Mouse (Mus musculus) cerebellum, postnatal 14 days (tissue): ENCODE measurements around the gene Ppm1h.
A peak's percentile ranks its signal among the peaks of the same experiment; 100 is the strongest.

Source experiments
- DNase-seq, 2 experiments: peaks; one replicate each; pipeline ENCODE4 v3.0.0; 2021; ENCODE audit warnings: mixed read lengths in 2 of 2

The Ppm1h gene

GRCm38 (mm10) chr10:122704901-122705300 lies 26.3 kb downstream of the Ppm1h start:
- peak in 1 of 2 experiments; percentile 30 for DNase-seq

- DNase-seq = peak; percentile 53 to 59
Observed at GRCm38 (mm10) chr10:122705457-122705856, 26.9 kb downstream of the Ppm1h start.

DNA sequence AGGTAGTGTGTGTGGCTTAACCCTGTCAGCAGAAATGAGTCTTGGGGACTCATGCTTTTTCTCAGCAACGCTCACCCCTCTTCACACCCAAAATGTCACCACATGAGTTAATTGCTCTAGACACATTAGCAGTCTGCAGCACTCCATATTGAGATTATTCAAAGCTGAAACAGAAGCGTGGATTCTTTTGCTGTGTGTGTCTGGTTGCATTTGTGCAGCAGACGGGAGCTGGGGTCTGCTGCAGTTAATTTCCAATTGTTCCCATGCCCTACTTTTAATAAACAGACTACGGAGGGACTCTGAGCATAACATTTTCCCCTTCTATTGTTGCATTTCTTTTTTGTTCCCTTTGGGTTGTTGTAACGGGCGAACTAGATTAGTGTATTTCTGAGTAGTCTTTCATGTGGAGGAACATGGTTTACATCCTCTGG lies 32.8 kb downstream of the Ppm1h start:
- no peak for DNase-seq

GRCm38 (mm10) chr10:122712307-122712706 lies 33.7 kb downstream of the Ppm1h start:
- DNase-seq = no peak

GRCm38 (mm10) chr10:122715856-122716255 lies 37.3 kb downstream of the Ppm1h start:
- DNase-seq = peak; percentile 67 to 75

DNA sequence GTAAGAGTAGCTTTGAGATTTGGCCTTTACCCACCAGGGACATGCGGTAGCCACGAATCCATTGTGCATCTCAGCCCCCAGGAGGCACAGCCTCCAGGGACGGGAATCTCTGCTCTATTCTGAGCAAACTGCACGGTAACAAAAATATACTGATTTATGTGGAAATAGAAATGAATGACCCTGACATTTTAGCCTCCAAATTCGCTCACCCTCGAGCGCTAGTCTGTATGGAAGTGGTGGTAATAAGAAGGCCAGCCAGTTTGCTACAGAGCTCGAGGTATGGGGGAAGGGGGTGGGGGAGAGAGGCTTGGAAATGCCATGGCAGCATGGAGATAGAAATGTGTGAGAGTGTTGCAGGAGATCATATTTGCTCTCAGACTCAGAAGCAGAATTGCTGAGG lies 37.7 kb downstream of the Ppm1h start:
- DNase-seq = peak in 1 of 2 experiments; percentile 29

DNA sequence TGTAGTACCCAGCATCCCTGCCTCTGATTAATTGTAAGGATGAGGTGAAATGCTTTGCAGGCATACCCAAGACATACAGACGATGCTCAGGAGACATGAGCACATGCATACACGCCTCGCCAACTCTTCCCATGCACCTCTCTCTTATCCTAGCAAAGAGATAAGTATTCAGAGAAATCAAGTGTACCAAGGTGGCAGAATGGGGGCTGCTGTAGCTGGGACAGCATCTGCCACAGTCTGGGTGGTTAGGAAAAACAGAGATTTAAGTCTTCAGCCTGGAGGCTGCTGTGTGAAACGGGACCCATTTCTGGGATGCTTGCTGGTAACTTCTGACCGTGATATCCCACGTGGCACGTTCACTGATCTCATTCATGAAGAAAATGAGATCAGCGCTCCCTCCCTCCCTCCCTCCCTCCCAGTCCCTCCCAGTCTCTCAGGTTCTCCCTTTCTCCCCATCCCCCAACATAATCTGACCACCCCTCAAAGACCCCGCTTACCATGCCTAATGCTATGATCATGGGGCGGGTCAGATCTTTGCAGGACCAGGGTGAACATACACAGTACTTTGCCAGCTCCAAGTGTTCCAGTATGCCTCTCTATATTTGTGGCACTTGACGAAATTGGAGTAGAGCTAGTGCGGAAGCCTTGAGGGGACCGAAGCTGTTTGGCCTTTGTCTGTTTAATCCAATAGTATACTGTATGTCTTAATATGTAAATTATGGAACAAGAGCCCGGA lies 38.3 kb downstream of the Ppm1h start:
- DNase-seq = no peak

DNA sequence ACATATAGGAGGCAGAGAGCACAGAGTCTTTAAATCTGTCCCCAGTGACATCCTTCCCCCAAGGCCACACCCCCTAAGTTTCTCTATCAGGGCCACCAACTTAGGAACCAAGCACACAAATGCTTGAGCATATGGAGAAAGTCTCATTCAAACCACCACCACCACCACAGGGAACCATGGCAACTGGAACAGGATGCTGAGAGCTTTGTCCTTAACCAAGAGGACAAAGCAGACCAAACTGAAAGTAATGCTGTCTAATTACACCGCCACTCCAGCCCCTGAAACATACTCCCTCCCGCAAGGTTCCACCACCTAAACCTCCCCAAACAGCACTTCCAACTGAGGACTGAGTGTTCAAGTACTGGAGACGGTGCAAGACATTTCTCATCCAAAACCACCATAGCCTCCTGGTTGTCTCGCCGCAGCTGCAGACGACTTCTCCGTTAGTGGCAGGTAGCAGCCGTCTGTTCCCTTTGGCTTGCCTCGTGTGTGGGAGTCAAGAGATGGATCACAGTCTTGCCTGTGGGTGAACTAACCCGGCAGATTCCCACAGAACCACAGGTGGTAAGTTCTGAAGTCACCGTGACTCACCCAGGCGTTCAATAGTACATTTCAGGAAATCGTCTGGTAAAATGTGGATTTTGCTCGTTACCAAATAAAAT lies 39.3 kb downstream of the Ppm1h start:
- peak; percentile 39 to 50 for DNase-seq

DNA sequence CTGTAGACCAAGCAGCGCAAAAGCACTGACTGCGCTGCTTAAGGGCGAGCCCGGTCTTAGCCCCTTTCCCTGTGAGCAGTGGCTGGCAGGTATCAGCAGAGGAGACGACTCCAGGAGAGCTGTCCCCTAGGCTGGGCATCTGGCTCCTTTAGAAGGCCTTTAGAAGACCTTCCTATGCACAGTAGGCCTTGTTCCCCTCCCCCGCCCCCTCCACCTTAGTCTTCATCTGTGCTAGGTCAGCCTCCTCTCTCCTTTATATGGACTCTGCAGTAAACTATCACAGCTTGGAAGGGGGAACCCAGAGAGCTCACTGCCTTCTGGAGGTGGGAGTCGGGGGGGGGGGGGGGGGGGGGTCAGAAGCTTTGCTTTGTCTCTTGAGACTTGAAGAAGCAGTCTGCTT lies 40.4 kb downstream of the Ppm1h start:
- no peak for DNase-seq

- DNase-seq = no peak
Observed at GRCm38 (mm10) chr10:122722111-122722510, 43.5 kb downstream of the Ppm1h start.

GRCm38 (mm10) chr10:122724692-122725091 lies 46.1 kb downstream of the Ppm1h start:
- DNase-seq = no peak

DNA sequence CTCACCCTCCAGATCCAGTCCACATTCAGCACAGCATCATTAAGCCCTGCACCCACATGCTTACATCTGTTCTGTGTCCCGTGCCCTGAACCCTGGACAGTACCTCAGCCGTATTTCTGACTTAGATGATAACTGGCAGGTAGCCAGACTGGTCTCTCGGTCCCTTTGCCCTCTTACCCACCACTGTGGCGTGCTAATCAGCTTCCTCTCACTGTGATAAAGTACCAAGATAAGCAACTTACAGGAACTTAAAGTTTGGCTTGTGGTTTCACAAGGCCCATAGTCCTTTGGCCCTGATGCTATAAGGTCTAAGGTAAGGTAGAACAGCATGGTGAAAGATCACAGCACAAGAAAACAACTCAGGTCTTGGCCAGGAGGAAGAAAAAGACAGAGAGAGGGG lies 48.7 kb downstream of the Ppm1h start:
- no peak for DNase-seq

GRCm38 (mm10) chr10:122728172-122728571 lies 49.6 kb downstream of the Ppm1h start:
- no peak for DNase-seq

DNA sequence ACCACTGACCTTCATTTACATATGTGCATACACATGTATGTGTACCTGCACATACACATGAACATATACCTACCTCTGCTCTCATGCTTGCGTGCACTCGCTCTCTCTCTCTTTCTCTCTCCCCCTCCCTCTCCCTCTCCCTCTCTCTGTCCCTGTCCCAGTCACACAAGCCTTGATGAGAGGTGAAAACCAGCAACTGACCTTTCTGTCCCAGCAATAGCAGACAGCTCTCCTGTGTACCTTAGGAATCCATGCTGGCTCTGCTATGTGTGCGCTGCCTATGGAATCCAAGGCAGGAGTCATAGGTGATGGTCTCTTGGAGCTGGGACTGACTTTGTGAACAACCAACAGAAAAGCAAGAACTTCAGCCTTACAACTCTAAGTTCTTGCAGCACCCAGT lies 53.6 kb downstream of the Ppm1h start:
- DNase-seq = no peak

GRCm38 (mm10) chr10:122734521-122734920 lies 56.0 kb downstream of the Ppm1h start:
- DNase-seq = no peak

- no peak for DNase-seq
Observed at GRCm38 (mm10) chr10:122735284-122735784, 56.8 kb downstream of the Ppm1h start.

DNA sequence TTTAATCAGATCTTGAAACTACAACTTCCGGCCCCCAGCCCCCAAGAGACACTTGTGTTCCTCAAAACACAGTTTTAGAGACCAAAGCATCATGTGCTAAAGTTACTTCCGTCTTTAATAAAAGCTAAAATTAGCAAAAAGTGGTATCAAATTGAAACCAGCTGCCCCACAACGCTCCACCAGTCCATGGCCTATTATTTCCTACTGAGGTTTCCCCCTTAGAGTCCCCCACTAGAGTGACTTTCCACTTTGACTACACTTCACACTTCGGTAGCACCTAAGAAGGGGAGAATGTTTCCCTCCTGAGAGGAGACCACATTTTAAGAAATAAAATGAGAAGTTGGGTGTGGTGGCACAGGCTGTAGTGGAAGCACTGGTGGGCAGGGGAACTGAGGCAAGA lies 58.3 kb downstream of the Ppm1h start:
- no peak for DNase-seq

- no peak for DNase-seq
Observed at GRCm38 (mm10) chr10:122738526-122738925, 60.0 kb downstream of the Ppm1h start.

DNA sequence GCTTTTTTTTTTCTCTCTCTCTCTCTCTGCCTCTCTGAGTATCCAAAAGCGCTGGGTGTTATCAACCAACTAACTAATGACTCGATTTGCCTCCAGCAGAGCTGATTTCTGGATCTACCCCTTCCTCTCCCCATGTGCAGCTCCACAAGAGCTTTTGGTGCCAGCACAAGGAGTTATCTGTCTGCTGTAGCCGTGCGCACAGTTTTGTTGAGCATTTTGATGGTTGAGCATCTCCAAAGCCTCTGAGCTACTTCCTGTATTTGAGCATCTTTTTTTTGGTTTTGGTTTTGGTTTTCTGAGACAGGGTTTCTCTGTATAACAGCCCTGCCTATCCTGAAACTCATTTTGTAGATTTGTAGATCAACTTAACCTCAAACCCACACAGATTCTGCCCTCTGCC lies 60.5 kb downstream of the Ppm1h start:
- no peak for DNase-seq

DNA sequence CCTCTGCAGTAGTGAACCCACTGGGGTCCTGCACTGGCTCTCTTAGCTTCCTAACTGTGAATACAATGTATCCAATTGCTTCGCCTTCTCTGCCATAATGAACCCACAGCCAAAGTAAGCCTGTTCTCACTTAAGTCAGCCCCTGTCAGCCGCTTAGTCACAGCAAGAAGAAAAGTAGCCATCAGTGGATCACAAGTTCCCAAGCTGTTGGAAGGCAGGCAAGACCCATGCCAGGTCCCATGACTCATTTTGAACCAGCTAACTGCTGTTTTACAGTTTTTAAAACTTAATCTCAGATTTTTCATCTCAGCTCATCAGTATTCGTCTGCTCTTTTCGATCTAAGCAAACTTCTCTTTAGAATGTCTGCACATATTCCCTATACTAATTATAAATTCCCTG lies 61.6 kb downstream of the Ppm1h start:
- no peak for DNase-seq

DNA sequence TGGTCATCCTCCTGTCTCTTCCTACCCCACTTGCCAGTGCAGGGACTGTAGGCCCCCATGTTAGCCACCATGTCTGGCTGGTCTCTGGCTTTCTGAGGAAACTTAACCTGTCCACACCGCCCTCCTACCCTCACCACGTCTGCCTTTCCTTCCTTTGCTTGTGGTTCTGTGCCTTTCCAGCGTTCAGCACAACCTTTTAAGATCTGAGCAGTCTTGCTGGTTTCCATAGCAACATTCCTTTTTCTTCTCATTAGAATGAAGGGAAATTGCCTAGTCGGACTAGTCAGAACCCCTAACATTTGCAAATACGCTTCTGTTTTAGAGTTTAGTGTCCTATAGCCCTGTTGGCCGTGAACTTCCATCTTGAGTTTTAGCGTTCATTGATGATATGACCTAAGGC lies 62.6 kb downstream of the Ppm1h start:
- DNase-seq = no peak

DNA sequence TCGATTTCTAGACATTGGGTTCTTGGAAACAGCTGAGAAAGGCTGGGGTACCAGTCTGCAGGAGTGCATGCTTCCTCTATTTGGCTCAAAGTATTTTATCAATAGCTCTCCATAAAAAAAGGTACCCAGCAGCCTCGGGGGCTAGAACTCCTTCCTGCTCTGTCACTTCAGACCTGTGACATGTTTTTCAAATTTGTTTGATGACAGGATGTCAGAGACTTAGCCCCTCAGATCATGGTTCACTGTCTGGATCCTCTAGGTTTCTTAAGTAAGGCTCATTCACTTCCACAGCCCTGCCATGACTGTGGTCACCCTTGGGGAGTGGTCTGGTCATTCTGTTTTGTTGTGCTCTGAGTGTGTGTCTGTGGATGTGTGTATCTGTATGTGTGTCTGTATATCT lies 63.6 kb downstream of the Ppm1h start:
- DNase-seq = no peak

DNA sequence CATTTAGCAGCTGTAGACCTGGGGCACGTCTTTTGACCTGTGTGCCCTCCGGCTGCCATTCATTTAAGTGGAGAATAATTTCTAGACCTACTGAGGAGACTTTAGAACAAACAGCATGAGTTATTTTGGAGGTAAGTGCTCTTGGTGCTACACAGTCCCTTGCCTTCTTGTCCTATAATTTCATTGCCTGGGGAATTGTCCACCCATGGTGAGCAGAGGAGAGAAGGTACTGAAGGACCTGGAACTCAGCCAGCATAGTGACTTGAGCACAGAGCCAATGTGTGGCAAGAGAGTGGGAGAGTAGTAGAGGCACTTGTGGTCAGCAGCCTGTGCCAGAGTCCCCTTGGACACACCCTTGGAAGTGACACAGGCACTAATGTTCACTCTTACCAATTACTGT lies 64.8 kb downstream of the Ppm1h start:
- no peak for DNase-seq

DNA sequence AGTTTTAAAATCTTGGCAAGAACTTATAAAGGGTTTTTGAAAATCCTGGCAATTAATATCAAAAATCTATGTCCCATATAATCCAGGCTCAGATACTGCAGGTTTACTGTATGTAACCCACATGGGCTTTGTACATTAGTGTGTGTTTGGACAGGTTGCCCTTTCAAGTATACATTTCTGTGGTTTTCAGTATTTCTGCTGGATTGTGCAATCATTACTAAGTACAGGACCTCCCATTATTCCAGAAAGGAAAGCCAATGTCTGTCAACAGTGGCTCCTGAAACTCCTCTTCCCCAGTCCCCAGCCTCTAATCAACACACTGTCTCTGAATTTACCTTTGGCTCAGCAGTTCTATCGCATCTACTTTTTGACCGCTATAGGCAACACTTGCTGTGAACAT lies 66.4 kb downstream of the Ppm1h start:
- no peak for DNase-seq
